Mouse (Mus musculus) CH12.LX (cell line): ENCODE measurements at regions not wholly inside any gene's neighbourhood (a gene's known extent, or its start where the extent isn't known, plus 50 kb on each side); places are given as distances from the start of the nearest gene placed in this dataset.

ENCODE experiments used
- DNase-seq: peaks from one replicate; pipeline ENCODE4 v3.0.0-alpha.2; 2013; ENCODE audit errors: extremely low read depth
- H3K27ac ChIP-seq: 2 replicates; pipeline ENCODE4 v1.5.1; 2012; ENCODE audit warnings: low read depth, mild to moderate bottlenecking, control low read depth, moderate library complexity; ENCODE audit not compliant: insufficient read depth
- H3K27me3 ChIP-seq: replicated peaks from 2 replicates; pipeline ENCODE3; 2012; ENCODE audit warnings: inconsistent platforms
- H3K36me3 ChIP-seq, 2 experiments: replicated peaks in 1 of 2; 2 replicates each; pipeline versions ENCODE3 to v1.6.1; 2012; ENCODE audit warnings: inconsistent platforms in 1 of 2, low read length in 1 of 2, mild to moderate bottlenecking in 1 of 2, mixed read lengths in 1 of 2, moderate library complexity in 1 of 2; ENCODE audit not compliant: control insufficient read depth in 1 of 2, insufficient read depth in 1 of 2
- H3K4me1 ChIP-seq, 2 experiments: 2 replicates each; pipeline ENCODE4 v1.6.1; 2012; ENCODE audit warnings: inconsistent platforms in 1 of 2, moderate library complexity in 1 of 2; ENCODE audit not compliant: insufficient read depth in 2 of 2, control insufficient read depth in 1 of 2
- H3K4me2 ChIP-seq: 2 replicates; pipeline ENCODE4 v1.6.1; 2012; ENCODE audit warnings: low read depth, mild to moderate bottlenecking, control low read depth; ENCODE audit not compliant: poor library complexity, insufficient read depth, severe bottlenecking
- H3K4me3 ChIP-seq, 3 experiments: fragments of 150-350 bp in 1 of 3; sonication (generic) in 1 of 3; replicated peaks in 1 of 3; 2 replicates each; pipeline versions ENCODE3 to v1.5.1; 2011 to 2012; ENCODE audit warnings: low read depth in 2 of 3, low read length in 2 of 3, mild to moderate bottlenecking in 2 of 3, moderate library complexity in 2 of 3, control low read depth in 1 of 3, improper control_type of control experiment in 1 of 3, inconsistent platforms in 1 of 3, mixed read lengths in 1 of 3; ENCODE audit not compliant: poor library complexity in 1 of 3
- H3K79me2 ChIP-seq: replicated peaks from 2 replicates; pipeline ENCODE4 v1.6.1; 2012; ENCODE audit warnings: mild to moderate bottlenecking, moderate library complexity; ENCODE audit not compliant: control insufficient read depth, poor library complexity, insufficient read depth, severe bottlenecking; ENCODE audit errors: extremely low read depth
- H3K9ac ChIP-seq: 2 replicates; pipeline ENCODE4 v1.6.1; 2012; ENCODE audit warnings: low read depth, mild to moderate bottlenecking, control low read depth, moderate library complexity; ENCODE audit not compliant: insufficient read depth
- H3K9me3 ChIP-seq: replicated peaks from 2 replicates; pipeline ENCODE3; 2012; ENCODE audit warnings: low read length, inconsistent platforms, mixed read lengths
- CHD2 ChIP-seq: IDR thresholded peaks from 2 replicates; pipeline ENCODE4 v1.6.1; 2011; ENCODE audit warnings: low read length, improper control_type of control experiment
- CTCF ChIP-seq, 2 experiments: IDR thresholded peaks in 1 of 2; conservative IDR thresholded peaks in 1 of 2; 2 replicates each; pipeline ENCODE4 v1.5.1; 2011 to 2012; ENCODE audit warnings: low read depth in 2 of 2, low read length in 2 of 2, improper control_type of control experiment in 1 of 2, inconsistent platforms in 1 of 2, mild to moderate bottlenecking in 1 of 2, moderate library complexity in 1 of 2
- E2F4 ChIP-seq: IDR thresholded peaks from 2 replicates; pipeline ENCODE4 v1.6.1; 2011; ENCODE audit warnings: low read depth, low read length, improper control_type of control experiment; ENCODE audit not compliant: insufficient replicate concordance
- ELF1 ChIP-seq: IDR thresholded peaks from 2 replicates; pipeline ENCODE4 v1.6.1; 2014; ENCODE audit warnings: low read depth, mild to moderate bottlenecking, inconsistent platforms, low read length, improper control_type of control experiment
- EP300 ChIP-seq: IDR thresholded peaks from 2 replicates; pipeline ENCODE4 v1.6.1; 2011; ENCODE audit warnings: low read length, improper control_type of control experiment
- ETS1 ChIP-seq: conservative IDR thresholded peaks from 2 replicates; pipeline ENCODE4 v1.6.1; 2012; ENCODE audit warnings: low read depth, mild to moderate bottlenecking, inconsistent platforms, low read length, improper control_type of control experiment, moderate library complexity
- GABPA ChIP-seq: IDR thresholded peaks from 2 replicates; pipeline ENCODE4 v1.6.1; 2012; ENCODE audit warnings: low read depth, low read length, improper control_type of control experiment, inconsistent platforms; ENCODE audit not compliant: insufficient replicate concordance
- HCFC1 ChIP-seq: IDR thresholded peaks from 2 replicates; pipeline ENCODE4 v1.6.1; 2012; ENCODE audit warnings: low read depth, mild to moderate bottlenecking, inconsistent platforms, low read length, improper control_type of control experiment
- IRF4 ChIP-seq: IDR thresholded peaks from 2 replicates; pipeline ENCODE4 v1.6.1; 2014; ENCODE audit warnings: low read depth, mild to moderate bottlenecking, inconsistent platforms, low read length, improper control_type of control experiment
- JUN ChIP-seq: IDR thresholded peaks from 2 replicates; pipeline ENCODE4 v1.6.1; 2011; ENCODE audit warnings: low read depth, mild to moderate bottlenecking, low read length, improper control_type of control experiment, moderate library complexity; ENCODE audit not compliant: insufficient read depth
- JUND ChIP-seq: conservative IDR thresholded peaks from 2 replicates; pipeline ENCODE4 v1.6.1; 2011; ENCODE audit warnings: low read depth, low read length, improper control_type of control experiment
- KAT2A ChIP-seq: IDR thresholded peaks from 2 replicates; pipeline ENCODE4 v1.6.1; 2012; ENCODE audit warnings: low read length, improper control_type of control experiment, inconsistent platforms; ENCODE audit not compliant: insufficient replicate concordance
- MEF2A ChIP-seq: IDR thresholded peaks from 2 replicates; pipeline ENCODE4 v1.6.1; 2014; ENCODE audit warnings: low read depth, mild to moderate bottlenecking, inconsistent platforms, low read length, improper control_type of control experiment, borderline replicate concordance
- MXI1 ChIP-seq: IDR thresholded peaks from 2 replicates; pipeline ENCODE4 v1.6.1; 2011; ENCODE audit warnings: mild to moderate bottlenecking, low read depth, low read length, improper control_type of control experiment
- MYC ChIP-seq: IDR thresholded peaks from 2 replicates; pipeline ENCODE4 v1.6.1; 2011; ENCODE audit warnings: low read depth, mild to moderate bottlenecking, improper control_type of control experiment, low read length
- NELFE ChIP-seq: IDR thresholded peaks from 2 replicates; pipeline ENCODE4 v1.6.1; 2011; ENCODE audit warnings: low read depth, low read length, improper control_type of control experiment
- NRF1 ChIP-seq: IDR thresholded peaks from 2 replicates; pipeline ENCODE4 v1.6.1; 2014; ENCODE audit warnings: low read depth, mild to moderate bottlenecking, inconsistent platforms, low read length, improper control_type of control experiment, moderate library complexity
- PAX5 ChIP-seq: IDR thresholded peaks from 2 replicates; pipeline ENCODE4 v1.6.1; 2012; ENCODE audit warnings: low read length, inconsistent platforms, mixed read lengths
- RAD21 ChIP-seq: IDR thresholded peaks from 2 replicates; pipeline ENCODE4 v1.6.1; 2011; ENCODE audit warnings: low read depth, mild to moderate bottlenecking, low read length, improper control_type of control experiment, moderate library complexity
- SMC3 ChIP-seq: IDR thresholded peaks from 2 replicates; pipeline ENCODE4 v1.6.1; 2011; ENCODE audit warnings: low read depth, low read length, improper control_type of control experiment
- ZKSCAN1 ChIP-seq: IDR thresholded peaks from 2 replicates; pipeline ENCODE4 v1.6.1; 2012; ENCODE audit warnings: low read depth, inconsistent platforms, low read length, improper control_type of control experiment, borderline replicate concordance
- dilution Hi-C: fragments of 300-500 bp; cut with MboI; formaldehyde crosslinking; loops from 2 replicates; pipeline ENCODE4 v1.14.3; 2020; ENCODE audit warnings: low sequenced_read_pairs; ENCODE audit not compliant: extremely low pct_unique_long_range_greater_than_20kb, extremely low pct_ligation_motif_present
- in situ Hi-C: fragments of 300-500 bp; cut with MboI; formaldehyde crosslinking; loops from 3 replicates; pipeline ENCODE4 v1.14.3; 2019; ENCODE audit warnings: low sequenced_read_pairs, low pct_ligation_motif_present, low pct_unique_long_range_greater_than_20kb, mixed read lengths

- no peak overlapping the region for H3K27ac ChIP-seq
- H3K4me3 ChIP-seq, result no peak overlapping the region
- H3K36me3 ChIP-seq, result no peaks in the 10 kb centered on the region
- in situ Hi-C loops, result no loop called here
- H3K27me3 ChIP-seq, result no peaks in the 10 kb centered on the region
- no peak overlapping the region for H3K4me2 ChIP-seq
- dilution Hi-C loops, result no loop called here
- no peak overlapping the region for H3K9ac ChIP-seq
- DNase-seq, result no peak
- H3K4me1 ChIP-seq, result peaks cover 0 to 9% of the 10 kb centered on the region in 2 experiments; a peak in 2 of 4 replicates
- TF ChIP-seq SMC3 (0 out of 2 replicates have a peak, but pooled peaks have one; percentile 5), CTCF (conservative IDR thresholded peaks at IDR 0.05 in 1 of 2, IDR thresholded peaks at IDR 0.05 in 1 of 2; ENCODE audit: low read depth in 2 of 2, low read length in 2 of 2) (peak; percentile 10 to 18; a peak in 2 of 4 replicates), NELFE (no peak)
- peaks cover 5% of the 10 kb centered on the region for H3K9me3 ChIP-seq
- no peaks in the 10 kb centered on the region for H3K79me2 ChIP-seq
These were observed 66.8 kb upstream of the Kdm7a start for GRCm38 (mm10) chr6:39273427-39273826.

- no peaks in the 10 kb centered on the region for H3K36me3 ChIP-seq
- no peak overlapping the region for H3K9ac ChIP-seq
- H3K4me1 ChIP-seq, result peaks cover 0 to 9% of the 10 kb centered on the region in 2 experiments; a peak in 2 of 4 replicates
- H3K27ac ChIP-seq, result no peak overlapping the region
- no peaks in the 10 kb centered on the region for H3K79me2 ChIP-seq
- dilution Hi-C loops, result no loop called here
- H3K4me3 ChIP-seq, result no peak overlapping the region
- H3K27me3 ChIP-seq, result no peaks in the 10 kb centered on the region
- H3K9me3 ChIP-seq, result peaks cover 5% of the 10 kb centered on the region
- no peak overlapping the region for H3K4me2 ChIP-seq
- in situ Hi-C loops, result no loop called here
- DNase-seq, result no peak
- no peak for TF ChIP-seq E2F4
- TF ChIP-seq RAD21, result peak; percentile 39
- TF ChIP-seq SMC3, result 0 out of 2 replicates have a peak, but pooled peaks have one; percentile 28
- no peak for TF ChIP-seq MYC
- TF ChIP-seq CTCF (conservative IDR thresholded peaks at IDR 0.05 in 1 of 2, IDR thresholded peaks at IDR 0.05 in 1 of 2; ENCODE audit: low read depth in 2 of 2, low read length in 2 of 2), result peak in 1 of 2 experiments; percentile 46; a peak in 2 of 4 replicates
These were observed 63.9 kb upstream of the Kdm7a start for GRCm38 (mm10) chr6:39270457-39270856.

- DNase-seq, result no peak
- Histone ChIP-seq H3K4me2 (no peak overlapping the region), H3K4me3 (no peak overlapping the region), H3K4me1 (peaks cover 0 to 9% of the 10 kb centered on the region in 2 experiments; a peak in 2 of 4 replicates), H3K79me2 (no peaks in the 10 kb centered on the region), H3K27ac (no peak overlapping the region), H3K27me3 (no peaks in the 10 kb centered on the region), H3K9ac (no peak overlapping the region), H3K9me3 (peaks cover 5% of the 10 kb centered on the region), H3K36me3 (no peaks in the 10 kb centered on the region)
- dilution Hi-C loops, result no loop called here
- TF ChIP-seq PAX5, result no peak
- no peak for TF ChIP-seq CTCF (conservative IDR thresholded peaks at IDR 0.05 in 1 of 2, IDR thresholded peaks at IDR 0.05 in 1 of 2; ENCODE audit: low read depth in 2 of 2, low read length in 2 of 2)
- no peak for TF ChIP-seq RAD21
- no peak for TF ChIP-seq ZKSCAN1
- TF ChIP-seq NRF1, result no peak
- TF ChIP-seq IRF4, result no peak
- no peak for TF ChIP-seq E2F4
- no peak for TF ChIP-seq NELFE
- TF ChIP-seq HCFC1, result no peak
- no peak for TF ChIP-seq JUN
- TF ChIP-seq JUND, result no peak
- no peak for TF ChIP-seq ELF1
- TF ChIP-seq GABPA, result no peak
- no peak for TF ChIP-seq EP300
- no peak for TF ChIP-seq MXI1
- TF ChIP-seq ETS1, result no peak
- no peak for TF ChIP-seq CHD2
- no peak for TF ChIP-seq KAT2A
- TF ChIP-seq MEF2A, result no peak
- in situ Hi-C loops, result no loop called here
These were observed 63.1 kb upstream of the Kdm7a start for GRCm38 (mm10) chr6:39269706-39270105.
